Mouse (Mus musculus): ENCODE measurements around the gene Arid2. TPM values are rescaled to one million over a fixed set of nuclear protein-coding genes. Genes with fewer than 3 reads are reported as not detected.
A peak's percentile ranks its signal among the peaks of the same experiment; 100 is the strongest.

Arid2 gene
- total and polyA plus RNA-seq, 3 experiments, result 11.9 to 14.1 (median 13.3) TPM

DNA sequence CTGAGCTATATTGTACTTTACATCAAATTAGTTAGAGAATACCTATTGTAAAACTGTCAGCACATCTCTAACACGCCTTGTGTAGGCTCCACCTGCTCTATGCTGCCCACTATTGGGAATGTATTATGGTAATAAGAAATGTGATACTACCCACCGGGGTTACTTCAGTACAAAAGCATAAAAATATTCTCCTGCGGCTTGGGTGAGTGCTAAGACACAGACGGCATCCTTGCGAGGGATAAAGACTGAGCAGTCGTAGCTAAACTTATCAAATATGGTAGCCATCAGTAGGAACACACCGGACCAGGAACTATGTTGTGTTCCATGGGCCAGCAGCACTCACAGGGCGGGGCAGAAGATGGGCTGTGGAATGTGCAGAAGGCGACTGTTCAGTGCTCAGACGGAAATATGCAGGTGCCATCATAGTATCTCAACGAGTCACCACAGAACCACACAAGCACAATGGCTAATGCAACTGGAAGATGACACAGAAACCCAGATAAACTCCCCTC is 3.3 kb upstream of the Arid2 start:
- DNase-seq (ENCODE audit: extremely low read depth), result peak; percentile 65
- Histone ChIP-seq H3K4me1 (ENCODE audit: control insufficient read depth in 1 of 2, insufficient read depth in 2 of 2) (peaks cover 3 to 35% of the 10 kb centered on the region in 2 experiments; a peak in 2 of 4 replicates), H3K9me3 (replicated peaks; ENCODE audit: low read length) (peaks cover 10% of the 10 kb centered on the region), H3K79me2 (replicated peaks; ENCODE audit: control insufficient read depth, extremely low read depth, insufficient read depth, poor library complexity, severe bottlenecking) (peaks cover 39% of the 10 kb centered on the region), H3K9ac (ENCODE audit: insufficient read depth, low read depth) (peak overlapping the region; percentile 94), H3K4me3 (replicated peaks in 1 of 3; ENCODE audit: low read depth in 2 of 3, low read length in 2 of 3, poor library complexity in 1 of 3) (peak overlapping the region; percentile 73 to 83 (median 83)), H3K4me2 (ENCODE audit: insufficient read depth, low read depth, poor library complexity, severe bottlenecking) (peak overlapping the region; percentile 68), H3K36me3 (replicated peaks in 1 of 2; ENCODE audit: control insufficient read depth in 1 of 2, insufficient read depth in 1 of 2, low read length in 1 of 2) (peaks cover 19 to 33% of the 10 kb centered on the region in 2 experiments), H3K27ac (ENCODE audit: insufficient read depth, low read depth) (peak overlapping the region; percentile 69), H3K27me3 (replicated peaks) (no peaks in the 10 kb centered on the region)
- TF ChIP-seq MEF2A (IDR thresholded peaks at IDR 0.05; ENCODE audit: borderline replicate concordance, low read depth, low read length), result peak; percentile 37; the same call in 1 of the 2 replicates
- peak in 1 of 2 experiments; percentile 44; a peak in 2 of 4 replicates for TF ChIP-seq CTCF (conservative IDR thresholded peaks at IDR 0.05 in 1 of 2, IDR thresholded peaks at IDR 0.05 in 1 of 2; ENCODE audit: low read depth in 2 of 2, low read length in 2 of 2)
- TF ChIP-seq JUND (conservative IDR thresholded peaks at IDR 0.05; ENCODE audit: low read depth, low read length), result no peak
- TF ChIP-seq TBP (conservative IDR thresholded peaks at IDR 0.05; ENCODE audit: low read depth, low read length), result no peak; the same call in 1 of the 2 replicates
- 0 out of 2 replicates have a peak, but pooled peaks have one; percentile 66 for TF ChIP-seq MAZ (IDR thresholded peaks at IDR 0.05; ENCODE audit: low read depth, low read length)
- TF ChIP-seq MXI1 (IDR thresholded peaks at IDR 0.05; ENCODE audit: low read depth, low read length), result peak; percentile 33; the same call in 1 of the 2 replicates
- TF ChIP-seq GABPA (IDR thresholded peaks at IDR 0.05; ENCODE audit: insufficient replicate concordance, low read depth, low read length), result no peak
- TF ChIP-seq SMC3 (IDR thresholded peaks at IDR 0.05; ENCODE audit: low read depth, low read length), result peak; percentile 26; the same call in 1 of the 2 replicates
- TF ChIP-seq RAD21 (IDR thresholded peaks at IDR 0.05; ENCODE audit: low read depth, low read length), result peak; percentile 24
- TF ChIP-seq NELFE (IDR thresholded peaks at IDR 0.05; ENCODE audit: low read depth, low read length), result 0 out of 2 replicates have a peak, but pooled peaks have one; percentile 26
- 0 out of 2 replicates have a peak, but pooled peaks have one; percentile 3 for TF ChIP-seq MYC (IDR thresholded peaks at IDR 0.05; ENCODE audit: low read depth, low read length)
- peak; percentile 57 for TF ChIP-seq ELF1 (IDR thresholded peaks at IDR 0.05; ENCODE audit: low read depth, low read length)
- TF ChIP-seq ZKSCAN1 (IDR thresholded peaks at IDR 0.05; ENCODE audit: borderline replicate concordance, low read depth, low read length), result no peak
- peak; percentile 33; the same call in 1 of the 2 replicates for TF ChIP-seq TCF12 (IDR thresholded peaks at IDR 0.05; ENCODE audit: low read depth, low read length)
- dilution Hi-C loops (cut with MboI; ENCODE audit: extremely low pct_ligation_motif_present, extremely low pct_unique_long_range_greater_than_20kb, low sequenced_read_pairs), result no loop called here
- in situ Hi-C loops (cut with MboI; ENCODE audit: low pct_ligation_motif_present, low pct_unique_long_range_greater_than_20kb, low sequenced_read_pairs), result no loop called here

GRCm38 (mm10) chr15:96284711-96285322 is 2.5 kb upstream of the Arid2 start:
- H3K27ac ChIP-seq (ENCODE audit: insufficient read depth, low read depth), result peak overlapping the region; percentile 82
- in situ Hi-C loops (cut with MboI; ENCODE audit: low pct_ligation_motif_present, low pct_unique_long_range_greater_than_20kb, low sequenced_read_pairs) (no loop called here), dilution Hi-C loops (cut with MboI; ENCODE audit: extremely low pct_ligation_motif_present, extremely low pct_unique_long_range_greater_than_20kb, low sequenced_read_pairs) (no loop called here)
- peak overlapping the region; percentile 73 to 83 (median 83) for H3K4me3 ChIP-seq (replicated peaks in 1 of 3; ENCODE audit: low read depth in 2 of 3, low read length in 2 of 3, poor library complexity in 1 of 3)
- peak; percentile 35 for DNase-seq (ENCODE audit: extremely low read depth)
- H3K9ac ChIP-seq (ENCODE audit: insufficient read depth, low read depth), result peak overlapping the region; percentile 94
- peaks cover 14 to 26% of the 10 kb centered on the region in 2 experiments for H3K36me3 ChIP-seq (replicated peaks in 1 of 2; ENCODE audit: control insufficient read depth in 1 of 2, insufficient read depth in 1 of 2, low read length in 1 of 2)
- H3K4me2 ChIP-seq (ENCODE audit: insufficient read depth, low read depth, poor library complexity, severe bottlenecking), result peak overlapping the region; percentile 68; the same call in 1 of the 2 replicates
- H3K9me3 ChIP-seq (replicated peaks; ENCODE audit: low read length), result peaks cover 10% of the 10 kb centered on the region
- peaks cover 0 to 33% of the 10 kb centered on the region in 2 experiments; a peak in 2 of 4 replicates for H3K4me1 ChIP-seq (ENCODE audit: control insufficient read depth in 1 of 2, insufficient read depth in 2 of 2)
- TF ChIP-seq HCFC1 (IDR thresholded peaks at IDR 0.05; ENCODE audit: low read depth, low read length), result no peak
- TF ChIP-seq UBTF (IDR thresholded peaks at IDR 0.05; ENCODE audit: low read depth, low read length), result 0 out of 2 replicates have a peak, but pooled peaks have one; percentile 63
- TF ChIP-seq NRF1 (IDR thresholded peaks at IDR 0.05; ENCODE audit: low read depth, low read length), result peak; percentile 13; the same call in 1 of the 2 replicates
- peaks cover 41% of the 10 kb centered on the region for H3K79me2 ChIP-seq (replicated peaks; ENCODE audit: control insufficient read depth, extremely low read depth, insufficient read depth, poor library complexity, severe bottlenecking)
- no peaks in the 10 kb centered on the region for H3K27me3 ChIP-seq (replicated peaks)
